Mouse (Mus musculus) intestine, embryonic 15.5 days (tissue): ENCODE measurements around the gene Dleu7. TPM values are rescaled to one million over a fixed set of nuclear protein-coding genes. Genes with fewer than 3 reads are reported as not detected.

Experiments
- ATAC-seq: fragments of 200-750 bp; cut with Nextera tagmentation; 2 replicates; pipeline ENCODE4 v1.8.0; 2017; ENCODE audit warnings: moderate TSS enrichment, moderate library complexity
- H3K27ac ChIP-seq: fragments of 300-500 bp; sonication (generic); 2 replicates; pipeline ENCODE4 v1.5.1; 2015; ENCODE audit warnings: mild to moderate bottlenecking, inconsistent platforms
- H3K27me3 ChIP-seq: fragments of 300-500 bp; sonication (generic); replicated peaks from 2 replicates; pipeline ENCODE4 v1.6.1; 2015; ENCODE audit warnings: inconsistent platforms
- H3K36me3 ChIP-seq: fragments of 300-500 bp; sonication (generic); 2 replicates; pipeline ENCODE4 v1.6.1; 2015; ENCODE audit warnings: inconsistent platforms
- H3K4me1 ChIP-seq: fragments of 300-500 bp; sonication (generic); replicated peaks from 2 replicates; pipeline ENCODE4 v1.6.1; 2015; ENCODE audit warnings: inconsistent platforms
- H3K4me2 ChIP-seq: fragments of 300-500 bp; sonication (generic); replicated peaks from 2 replicates; pipeline ENCODE4 v1.6.1; 2015; ENCODE audit warnings: mild to moderate bottlenecking, inconsistent platforms
- H3K4me3 ChIP-seq: fragments of 300-500 bp; sonication (generic); replicated peaks from 2 replicates; pipeline ENCODE4 v1.5.1; 2015; ENCODE audit warnings: inconsistent platforms
- H3K9ac ChIP-seq: fragments of 300-500 bp; sonication (generic); 2 replicates; pipeline ENCODE4 v1.6.1; 2015; ENCODE audit warnings: inconsistent platforms
- H3K9me3 ChIP-seq: fragments of 300-500 bp; sonication (generic); 2 replicates; pipeline ENCODE4 v1.6.1; 2016; ENCODE audit warnings: inconsistent platforms
- WGBS: fragments of 180-500 bp; shearing (Covaris S2); methylation state at CpG from one replicate; pipeline ENCODE4 v1.1.7; 2015; 5-methylcytosine and 5-hydroxymethylcytosine counted together
- polyA plus RNA-seq: library from polyadenylated mRNA; unstranded; fragments of >200 nt; fragmentation: Nextera tagmentation; extraction: Ambion mirVana; gene quantifications from 2 replicates; pipeline ENCODE4 v1.2.1, GENCODE M21; 2015

Gene Dleu7
- 0.74 and 0.75 TPM in 2 replicates for polyA plus RNA-seq

GRCm38 (mm10) chr14:62292488-62293339 lies at the start of gene Dleu7, which contains the start of gene Rnaseh2b:
Gene Dleu7, minus strand, starts transcription at chr14:62293047.
Gene Rnaseh2b, plus strand, starts transcription at chr14:62292589.
- Histone ChIP-seq H3K27me3 (peaks cover 7% of the 10 kb centered on the region; the same call in 1 of the 2 replicates), H3K4me3 (peak within 1 kb of the TSS; percentile 50), H3K4me1 (peaks cover 8% of the 10 kb centered on the region; the same call in 1 of the 2 replicates), H3K27ac (no peak within 1 kb of the TSS), H3K9ac (peak within 1 kb of the TSS; percentile 56), H3K9me3 (no peaks in the 10 kb centered on the region), H3K36me3 (no peaks in the 10 kb centered on the region), H3K4me2 (peak within 1 kb of the TSS; percentile 100)
- WGBS: 2% methylated on average over 60 of the region's 60 CpGs
- peak; percentile 41; the same call in 1 of the 2 replicates for ATAC-seq

GRCm38 (mm10) chr14:62341887-62342642 lies 49.2 kb upstream of the Dleu7 start:
- H3K9ac ChIP-seq: no peak overlapping the region
- H3K4me1 ChIP-seq: peaks cover 9% of the 10 kb centered on the region
- no peak for ATAC-seq
- no peaks in the 10 kb centered on the region for H3K9me3 ChIP-seq
- H3K27ac ChIP-seq: no peak overlapping the region
- H3K4me3 ChIP-seq: no peak overlapping the region
- WGBS: 62% methylated on average over 8 of the region's 8 CpGs
- H3K27me3 ChIP-seq: no peaks in the 10 kb centered on the region
- H3K4me2 ChIP-seq: no peak overlapping the region
- H3K36me3 ChIP-seq: no peaks in the 10 kb centered on the region

GRCm38 (mm10) chr14:62339196-62339595 lies 46.3 kb upstream of the Dleu7 start:
- no peak overlapping the region for H3K27ac ChIP-seq
- H3K4me3 ChIP-seq: no peak overlapping the region
- ATAC-seq: no peak
- 88% methylated on average over 1 of the region's 1 CpGs for WGBS
- no peak overlapping the region for H3K4me2 ChIP-seq
- no peaks in the 10 kb centered on the region for H3K36me3 ChIP-seq
- no peaks in the 10 kb centered on the region for H3K27me3 ChIP-seq
- H3K9ac ChIP-seq: no peak overlapping the region
- H3K4me1 ChIP-seq: peaks cover 9% of the 10 kb centered on the region
- H3K9me3 ChIP-seq: no peaks in the 10 kb centered on the region

GRCm38 (mm10) chr14:62333909-62334687 lies 41.3 kb upstream of the Dleu7 start:
- Histone ChIP-seq H3K9ac (no peak overlapping the region), H3K27ac (no peak overlapping the region), H3K4me2 (no peak overlapping the region), H3K36me3 (no peaks in the 10 kb centered on the region), H3K4me3 (no peak overlapping the region), H3K27me3 (no peaks in the 10 kb centered on the region), H3K9me3 (no peaks in the 10 kb centered on the region), H3K4me1 (peaks cover 7% of the 10 kb centered on the region; the same call in 1 of the 2 replicates)
- no peak for ATAC-seq
- 75% methylated on average over 9 of the region's 9 CpGs for WGBS

GRCm38 (mm10) chr14:62331866-62332619 lies 39.2 kb upstream of the Dleu7 start:
- peak overlapping the region; percentile 83 for H3K27ac ChIP-seq
- H3K4me2 ChIP-seq: peak overlapping the region; percentile 73
- under 1% methylated on average over 62 of the region's 62 CpGs for WGBS
- no peaks in the 10 kb centered on the region for H3K9me3 ChIP-seq
- ATAC-seq: peak; percentile 94
- H3K27me3 ChIP-seq: no peaks in the 10 kb centered on the region
- peaks cover 7% of the 10 kb centered on the region; the same call in 1 of the 2 replicates for H3K4me1 ChIP-seq
- no peaks in the 10 kb centered on the region for H3K36me3 ChIP-seq
- peak overlapping the region; percentile 86 for H3K9ac ChIP-seq
- H3K4me3 ChIP-seq: peak overlapping the region; percentile 72

- WGBS: 23% methylated on average over 6 of the region's 6 CpGs
- Histone ChIP-seq H3K27me3 (no peaks in the 10 kb centered on the region), H3K9me3 (no peaks in the 10 kb centered on the region), H3K9ac (peak overlapping the region; percentile 15; the same call in 1 of the 2 replicates), H3K36me3 (no peaks in the 10 kb centered on the region), H3K4me3 (peak overlapping the region; percentile 72), H3K27ac (no peak overlapping the region), H3K4me1 (peaks cover 7% of the 10 kb centered on the region; the same call in 1 of the 2 replicates), H3K4me2 (peak overlapping the region; percentile 73)
- 0 out of 2 replicates have a peak, but pooled peaks have one; percentile 20 for ATAC-seq
These were observed 38.6 kb upstream of the Dleu7 start for GRCm38 (mm10) chr14:62331457-62331856.

- no peak for ATAC-seq
- H3K9me3 ChIP-seq: no peaks in the 10 kb centered on the region
- no peak overlapping the region for H3K4me3 ChIP-seq
- no peak overlapping the region for H3K27ac ChIP-seq
- H3K4me2 ChIP-seq: no peak overlapping the region
- no peak overlapping the region for H3K9ac ChIP-seq
- H3K36me3 ChIP-seq: no peaks in the 10 kb centered on the region
- 79% methylated on average over 3 of the region's 3 CpGs for WGBS
- no peaks in the 10 kb centered on the region for H3K27me3 ChIP-seq
- H3K4me1 ChIP-seq: peaks cover 7% of the 10 kb centered on the region; the same call in 1 of the 2 replicates
These were observed 36.8 kb upstream of the Dleu7 start for GRCm38 (mm10) chr14:62329631-62330030.

GRCm38 (mm10) chr14:62328606-62329005 lies 35.8 kb upstream of the Dleu7 start:
- no peaks in the 10 kb centered on the region for H3K36me3 ChIP-seq
- no peaks in the 10 kb centered on the region for H3K27me3 ChIP-seq
- ATAC-seq: no peak
- no peak overlapping the region for H3K9ac ChIP-seq
- WGBS: 39% methylated on average over 6 of the region's 6 CpGs
- no peak overlapping the region for H3K4me3 ChIP-seq
- no peaks in the 10 kb centered on the region for H3K9me3 ChIP-seq
- no peak overlapping the region for H3K27ac ChIP-seq
- peaks cover 7% of the 10 kb centered on the region; the same call in 1 of the 2 replicates for H3K4me1 ChIP-seq
- no peak overlapping the region for H3K4me2 ChIP-seq

GRCm38 (mm10) chr14:62327171-62327570 lies 34.3 kb upstream of the Dleu7 start:
- no peak overlapping the region for H3K4me3 ChIP-seq
- H3K27me3 ChIP-seq: no peaks in the 10 kb centered on the region
- no peaks in the 10 kb centered on the region for H3K9me3 ChIP-seq
- no peak overlapping the region for H3K27ac ChIP-seq
- H3K4me2 ChIP-seq: no peak overlapping the region
- ATAC-seq: no peak
- H3K4me1 ChIP-seq: no peaks in the 10 kb centered on the region; the same call in 1 of the 2 replicates
- WGBS: 33% methylated on average over 2 of the region's 2 CpGs
- no peak overlapping the region for H3K9ac ChIP-seq
- H3K36me3 ChIP-seq: no peaks in the 10 kb centered on the region

- no peak for ATAC-seq
- no peak overlapping the region for H3K4me3 ChIP-seq
- H3K4me1 ChIP-seq: no peaks in the 10 kb centered on the region; the same call in 1 of the 2 replicates
- WGBS: 70% methylated on average over 3 of the region's 3 CpGs
- no peak overlapping the region for H3K4me2 ChIP-seq
- H3K27ac ChIP-seq: no peak overlapping the region
- H3K9me3 ChIP-seq: no peaks in the 10 kb centered on the region
- H3K27me3 ChIP-seq: no peaks in the 10 kb centered on the region
- no peak overlapping the region for H3K9ac ChIP-seq
- H3K36me3 ChIP-seq: no peaks in the 10 kb centered on the region
These were observed 33.2 kb upstream of the Dleu7 start for GRCm38 (mm10) chr14:62326026-62326425.

- Histone ChIP-seq H3K9ac (no peak overlapping the region), H3K4me3 (no peak overlapping the region), H3K27me3 (no peaks in the 10 kb centered on the region), H3K36me3 (no peaks in the 10 kb centered on the region), H3K4me2 (no peak overlapping the region), H3K9me3 (no peaks in the 10 kb centered on the region), H3K4me1 (no peaks in the 10 kb centered on the region; the same call in 1 of the 2 replicates), H3K27ac (no peak overlapping the region)
- ATAC-seq: no peak
- WGBS: 93% methylated on average over 5 of the region's 5 CpGs
These were observed 32.1 kb upstream of the Dleu7 start for GRCm38 (mm10) chr14:62324943-62325342.
